Mouse (Mus musculus): Measurements from ENCODE around the gene Laptm4a.

DNA sequence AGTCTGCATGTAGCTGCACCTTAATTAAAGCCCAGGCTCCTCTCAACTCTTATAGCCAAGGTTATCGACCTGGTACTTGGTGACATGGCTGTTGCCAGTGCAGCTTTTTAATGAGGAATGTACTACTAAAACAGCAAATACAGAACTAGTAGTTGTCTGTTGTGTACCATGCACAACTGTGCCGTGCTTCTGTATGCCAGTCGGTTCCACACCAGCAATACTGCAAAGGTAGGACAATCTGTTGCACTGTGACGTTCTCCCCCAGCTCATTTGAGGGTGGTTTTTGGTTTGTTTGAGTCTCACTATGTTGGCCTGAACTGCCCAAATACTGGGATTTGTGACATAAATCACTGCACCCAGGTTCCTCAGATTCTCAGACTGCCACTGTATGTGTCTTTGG is 18.0 kb downstream of the Laptm4a start:
- TF ChIP-seq POLR2A (IDR thresholded peaks at IDR 0.05; ENCODE audit: extremely low read depth, insufficient read depth, low read length) (no peak), CTCF (IDR thresholded peaks at IDR 0.05; ENCODE audit: low read depth, low read length) (no peak)
